Mouse (Mus musculus): ENCODE results near the gene Slc15a5. TPM values are rescaled to one million over a fixed set of nuclear protein-coding genes. Genes with fewer than 3 reads are reported as not detected.

The Slc15a5 gene
- polyA plus RNA-seq, 1 experiment from 2014 or later, result not detected

GRCm38 (mm10) chr6:137980905-137981696 lies 98.6 kb downstream of the Slc15a5 start:
- WGBS, result 79% methylated on average over 10 of the region's 10 CpGs
- DNase-seq (ENCODE audit: low spot score), result no peak
- Histone ChIP-seq H3K4me3 (no peak overlapping the region), H3K27ac (replicated peaks) (no peak overlapping the region), H3K27me3 (ENCODE audit: low read depth, poor library complexity, severe bottlenecking) (no peaks in the 10 kb centered on the region), H3K4me1 (peaks cover 10% of the 10 kb centered on the region), H3K36me3 (no peaks in the 10 kb centered on the region), H3K9me3 (replicated peaks) (no peaks in the 10 kb centered on the region)

DNA sequence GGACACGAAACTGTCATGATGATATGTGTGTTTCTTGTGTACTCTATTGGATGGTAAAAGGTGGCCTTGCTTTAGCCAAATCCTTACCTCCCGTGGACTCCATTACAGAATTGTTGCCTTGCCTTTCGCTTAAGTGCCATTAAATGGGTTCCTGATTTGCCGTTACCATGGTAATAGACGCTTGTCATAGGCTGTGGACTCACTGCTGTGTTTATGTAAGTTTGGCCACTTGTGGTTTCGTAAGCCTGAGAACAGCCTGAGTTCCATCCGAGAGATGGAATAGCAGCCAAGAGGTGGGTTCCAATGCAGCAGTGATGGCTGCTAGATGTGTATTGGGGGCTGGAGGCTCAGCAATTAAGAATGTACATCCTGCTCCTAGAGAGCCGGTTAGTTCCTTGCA lies 99.3 kb downstream of the Slc15a5 start:
- H3K4me1 ChIP-seq, result peaks cover 10% of the 10 kb centered on the region
- peaks cover under 1% of the 10 kb centered on the region; the same call in 1 of the 2 replicates for H3K9me3 ChIP-seq (replicated peaks)
- no peaks in the 10 kb centered on the region for H3K36me3 ChIP-seq
- no peak overlapping the region for H3K27ac ChIP-seq (replicated peaks)
- no peak overlapping the region for H3K4me3 ChIP-seq
- WGBS, result 86% methylated on average over 8 of the region's 8 CpGs
- DNase-seq (ENCODE audit: low spot score), result no peak
- no peaks in the 10 kb centered on the region for H3K27me3 ChIP-seq (ENCODE audit: low read depth, poor library complexity, severe bottlenecking)

- peaks cover 6% of the 10 kb centered on the region; the same call in 1 of the 2 replicates for H3K9me3 ChIP-seq (replicated peaks)
- no peak for DNase-seq (ENCODE audit: low spot score)
- no peak overlapping the region for H3K27ac ChIP-seq (replicated peaks)
- H3K4me1 ChIP-seq, result peaks cover 10% of the 10 kb centered on the region
- H3K4me3 ChIP-seq, result no peak overlapping the region
- 90% methylated on average over 12 of the region's 12 CpGs for WGBS
- no peaks in the 10 kb centered on the region for H3K36me3 ChIP-seq
- no peaks in the 10 kb centered on the region for H3K27me3 ChIP-seq (ENCODE audit: low read depth, poor library complexity, severe bottlenecking)
These were observed 99.9 kb downstream of the Slc15a5 start for GRCm38 (mm10) chr6:137979802-137980201.

GRCm38 (mm10) chr6:137976021-137976420 lies 103.7 kb downstream of the Slc15a5 start:
- 0 out of 2 replicates have a peak, but pooled peaks cover 3% of the 10 kb centered on the region for H3K4me1 ChIP-seq
- H3K27me3 ChIP-seq (ENCODE audit: low read depth, poor library complexity, severe bottlenecking), result no peaks in the 10 kb centered on the region
- H3K27ac ChIP-seq (replicated peaks), result no peak overlapping the region
- WGBS, result 82% methylated on average over 3 of the region's 3 CpGs
- DNase-seq (ENCODE audit: low spot score), result no peak
- no peak overlapping the region for H3K4me3 ChIP-seq
- H3K36me3 ChIP-seq, result no peaks in the 10 kb centered on the region
- peaks cover 6% of the 10 kb centered on the region; the same call in 1 of the 2 replicates for H3K9me3 ChIP-seq (replicated peaks)

DNA sequence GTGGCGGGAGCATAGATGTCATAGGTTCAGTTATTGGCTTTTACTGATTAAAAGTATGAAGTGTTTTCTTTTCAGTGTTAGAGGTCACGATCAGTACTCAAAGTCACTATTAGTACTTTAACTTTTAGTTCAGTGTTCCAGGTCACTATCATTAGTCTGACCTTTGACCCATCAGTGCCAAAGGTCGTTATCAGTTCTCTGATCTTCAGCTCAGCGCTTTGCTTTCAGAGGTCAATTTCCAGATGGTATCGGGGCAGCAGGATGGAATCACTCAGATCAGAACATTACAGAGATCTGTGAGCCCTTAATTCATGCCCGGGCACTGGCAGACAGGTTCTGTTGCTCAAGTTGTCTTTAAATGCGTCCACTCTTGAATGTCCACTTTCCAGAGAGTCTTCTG lies 116.0 kb downstream of the Slc15a5 start:
- 62% methylated on average over 7 of the region's 7 CpGs for WGBS
- no peak overlapping the region for H3K4me3 ChIP-seq
- no peak overlapping the region for H3K27ac ChIP-seq (replicated peaks)
- no peaks in the 10 kb centered on the region for H3K9me3 ChIP-seq (replicated peaks)
- DNase-seq (ENCODE audit: low spot score), result no peak
- H3K36me3 ChIP-seq, result no peaks in the 10 kb centered on the region
- H3K4me1 ChIP-seq, result no peaks in the 10 kb centered on the region
- no peaks in the 10 kb centered on the region for H3K27me3 ChIP-seq (ENCODE audit: low read depth, poor library complexity, severe bottlenecking)

GRCm38 (mm10) chr6:137962836-137963235 lies 116.9 kb downstream of the Slc15a5 start:
- H3K9me3 ChIP-seq (replicated peaks), result no peaks in the 10 kb centered on the region
- no peak overlapping the region for H3K27ac ChIP-seq (replicated peaks)
- 75% methylated on average over 4 of the region's 4 CpGs for WGBS
- no peak overlapping the region for H3K4me3 ChIP-seq
- DNase-seq (ENCODE audit: low spot score), result no peak
- no peaks in the 10 kb centered on the region for H3K36me3 ChIP-seq
- H3K27me3 ChIP-seq (ENCODE audit: low read depth, poor library complexity, severe bottlenecking), result no peaks in the 10 kb centered on the region
- H3K4me1 ChIP-seq, result no peaks in the 10 kb centered on the region

- H3K36me3 ChIP-seq, result no peaks in the 10 kb centered on the region
- WGBS, result 93% methylated on average over 4 of the region's 4 CpGs
- H3K27ac ChIP-seq (replicated peaks), result no peak overlapping the region
- DNase-seq (ENCODE audit: low spot score), result no peak
- H3K4me1 ChIP-seq, result peaks cover 12% of the 10 kb centered on the region
- H3K4me3 ChIP-seq, result no peak overlapping the region
- no peaks in the 10 kb centered on the region for H3K9me3 ChIP-seq (replicated peaks)
- no peaks in the 10 kb centered on the region for H3K27me3 ChIP-seq (ENCODE audit: low read depth, poor library complexity, severe bottlenecking)
These were observed 119.5 kb downstream of the Slc15a5 start for GRCm38 (mm10) chr6:137960023-137960778.

- Histone ChIP-seq H3K36me3 (no peaks in the 10 kb centered on the region), H3K4me1 (peaks cover 12% of the 10 kb centered on the region), H3K27me3 (ENCODE audit: low read depth, poor library complexity, severe bottlenecking) (no peaks in the 10 kb centered on the region), H3K9me3 (replicated peaks) (no peaks in the 10 kb centered on the region), H3K4me3 (no peak overlapping the region), H3K27ac (replicated peaks) (no peak overlapping the region)
- no peak for DNase-seq (ENCODE audit: low spot score)
- WGBS, result 90% methylated on average over 6 of the region's 6 CpGs
These were observed 122.1 kb downstream of the Slc15a5 start for GRCm38 (mm10) chr6:137957630-137958029.

GRCm38 (mm10) chr6:137956783-137957429 lies 122.8 kb downstream of the Slc15a5 start:
- 0 out of 2 replicates have a peak overlapping the region, but pooled peaks have one; percentile 42 for H3K27ac ChIP-seq (replicated peaks)
- DNase-seq (ENCODE audit: low spot score), result peak; percentile 46
- H3K27me3 ChIP-seq (ENCODE audit: low read depth, poor library complexity, severe bottlenecking), result no peaks in the 10 kb centered on the region
- no peaks in the 10 kb centered on the region for H3K36me3 ChIP-seq
- no peaks in the 10 kb centered on the region for H3K9me3 ChIP-seq (replicated peaks)
- H3K4me3 ChIP-seq, result peak overlapping the region; percentile 31
- peaks cover 12% of the 10 kb centered on the region for H3K4me1 ChIP-seq
- 31% methylated on average over 17 of the region's 17 CpGs for WGBS

GRCm38 (mm10) chr6:137946520-137946919 lies 133.2 kb downstream of the Slc15a5 start:
- DNase-seq (ENCODE audit: low spot score), result no peak
- H3K9me3 ChIP-seq (replicated peaks), result no peaks in the 10 kb centered on the region
- no peaks in the 10 kb centered on the region for H3K27me3 ChIP-seq (ENCODE audit: low read depth, poor library complexity, severe bottlenecking)
- no peak overlapping the region for H3K4me3 ChIP-seq
- H3K36me3 ChIP-seq, result no peaks in the 10 kb centered on the region
- no peaks in the 10 kb centered on the region for H3K4me1 ChIP-seq
- 85% methylated on average over 10 of the region's 10 CpGs for WGBS
- H3K27ac ChIP-seq (replicated peaks), result no peak overlapping the region

DNA sequence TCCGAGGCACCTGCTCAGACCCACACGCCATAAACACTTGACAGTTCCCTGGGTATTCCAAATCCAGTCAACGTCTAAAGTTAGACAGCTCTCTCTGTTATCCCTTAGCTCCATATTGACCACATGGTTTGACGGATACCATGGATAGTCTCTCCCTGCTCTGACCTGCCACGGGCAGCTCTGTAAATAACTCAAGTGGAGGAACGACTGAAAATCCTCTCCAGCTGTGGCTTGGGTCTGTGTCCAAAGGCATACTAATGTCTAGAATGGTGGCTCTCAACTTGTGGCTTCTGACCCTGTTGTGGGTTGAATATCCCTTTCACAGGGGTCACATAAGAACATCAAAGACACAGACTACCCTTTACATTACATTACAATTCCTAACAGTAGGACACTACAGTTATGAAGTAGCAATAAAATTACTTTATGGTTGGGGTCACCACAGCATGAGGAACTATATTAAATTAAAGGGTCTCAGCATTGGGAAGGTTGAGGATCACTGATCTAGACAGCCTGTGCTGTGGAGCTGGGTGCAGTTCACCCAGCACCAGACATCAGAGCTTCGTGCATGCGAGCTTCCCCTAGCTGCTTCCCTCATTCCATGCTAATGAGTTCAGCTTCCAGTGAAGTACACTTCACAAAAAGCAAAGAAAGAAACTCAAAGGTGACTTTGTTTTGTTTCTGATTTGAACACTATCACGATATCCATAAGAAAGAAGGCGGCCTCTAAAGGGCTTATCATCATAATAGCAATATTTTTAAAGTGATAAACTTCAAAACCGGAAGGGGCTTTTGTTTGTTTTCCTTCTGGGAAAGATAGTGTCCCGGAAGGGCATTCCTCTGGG lies 139.1 kb downstream of the Slc15a5 start:
- H3K4me1 ChIP-seq, result peaks cover 5% of the 10 kb centered on the region; the same call in 1 of the 2 replicates
- H3K36me3 ChIP-seq, result no peaks in the 10 kb centered on the region
- no peaks in the 10 kb centered on the region for H3K27me3 ChIP-seq (ENCODE audit: low read depth, poor library complexity, severe bottlenecking)
- no peaks in the 10 kb centered on the region for H3K9me3 ChIP-seq (replicated peaks)
- no peak for DNase-seq (ENCODE audit: low spot score)
- 77% methylated on average over 12 of the region's 12 CpGs for WGBS
- no peak overlapping the region for H3K27ac ChIP-seq (replicated peaks)
- H3K4me3 ChIP-seq, result no peak overlapping the region

DNA sequence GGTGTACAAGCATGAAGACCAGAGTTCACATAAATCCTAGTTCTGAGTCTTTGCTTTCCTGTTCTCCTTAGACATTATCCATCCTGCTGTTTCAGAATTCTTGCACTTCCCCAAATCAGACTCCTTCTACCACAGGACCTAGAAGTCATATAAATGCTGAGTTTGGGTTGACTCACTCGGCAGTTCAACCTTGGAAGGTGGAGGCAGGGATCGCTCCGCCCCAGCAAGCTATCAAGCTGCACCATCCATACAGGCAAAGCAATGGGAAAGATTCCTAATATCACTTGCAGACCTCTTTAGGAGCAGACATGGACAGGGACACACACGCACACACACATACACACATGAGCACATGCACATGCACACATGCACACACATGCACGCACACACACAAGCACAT lies 142.2 kb downstream of the Slc15a5 start:
- no peak overlapping the region for H3K4me3 ChIP-seq
- DNase-seq (ENCODE audit: low spot score), result no peak
- H3K9me3 ChIP-seq (replicated peaks), result no peaks in the 10 kb centered on the region
- no peak overlapping the region for H3K27ac ChIP-seq (replicated peaks)
- WGBS, result 94% methylated on average over 5 of the region's 5 CpGs
- no peaks in the 10 kb centered on the region for H3K27me3 ChIP-seq (ENCODE audit: low read depth, poor library complexity, severe bottlenecking)
- H3K36me3 ChIP-seq, result no peaks in the 10 kb centered on the region
- H3K4me1 ChIP-seq, result peaks cover 5% of the 10 kb centered on the region; the same call in 1 of the 2 replicates
